Mouse (Mus musculus) forebrain, postnatal 0 days (tissue): ENCODE measurements at regions not wholly inside any gene's neighbourhood (a gene's known extent, or its start where the extent isn't known, plus 50 kb on each side); places are given as distances from the start of the nearest gene placed in this dataset.

ENCODE experiments used
- ATAC-seq: fragments of 200-750 bp; cut with Nextera tagmentation; 2 replicates; pipeline ENCODE4 v1.8.0; 2017; ENCODE audit warnings: mild to moderate bottlenecking, moderate library complexity
- DNase-seq: peaks from one replicate; pipeline ENCODE4 v3.0.0-alpha.2; 2015
- H3K27ac ChIP-seq: fragments of 300-500 bp; sonication (generic); 2 replicates; pipeline ENCODE4 v1.5.1; 2014; ENCODE audit warnings: low read depth, mild to moderate bottlenecking, antibody characterized with exemption, low read length, moderate library complexity, mixed read lengths
- H3K27me3 ChIP-seq: fragments of 300-500 bp; sonication (generic); 2 replicates; pipeline ENCODE4 v1.6.1; 2014; ENCODE audit warnings: mild to moderate bottlenecking, low read length, mixed read lengths; ENCODE audit not compliant: insufficient read depth
- H3K36me3 ChIP-seq: fragments of 300-500 bp; sonication (generic); 2 replicates; pipeline ENCODE4 v1.6.1; 2014; ENCODE audit warnings: mild to moderate bottlenecking, moderate library complexity; ENCODE audit not compliant: insufficient read depth
- H3K4me1 ChIP-seq: fragments of 300-500 bp; sonication (generic); 2 replicates; pipeline ENCODE4 v1.6.1; 2014; ENCODE audit warnings: antibody characterized with exemption; ENCODE audit not compliant: insufficient read depth
- H3K4me2 ChIP-seq: fragments of 300-500 bp; sonication (generic); 2 replicates; pipeline ENCODE4 v1.6.1; 2014; ENCODE audit warnings: low read depth, mild to moderate bottlenecking, moderate library complexity
- H3K4me3 ChIP-seq: fragments of 300-500 bp; sonication (generic); 2 replicates; pipeline ENCODE4 v1.5.1; 2014; ENCODE audit warnings: low read depth, low read length, mixed read lengths
- H3K9ac ChIP-seq: fragments of 300-500 bp; sonication (generic); 2 replicates; pipeline ENCODE4 v1.6.1; 2014; ENCODE audit warnings: mild to moderate bottlenecking
- H3K9me3 ChIP-seq: fragments of 300-500 bp; sonication (generic); 2 replicates; pipeline ENCODE4 v1.6.1; 2016; ENCODE audit warnings: low read length
- CTCF ChIP-seq: sonication (generic); IDR thresholded peaks from 2 replicates; pipeline ENCODE4 v1.5.1; 2016; ENCODE audit warnings: antibody characterized with exemption, control low read depth, low read depth
- WGBS: fragments of 180-500 bp; shearing (Covaris S2); extraction: QIAGEN DNeasy Blood & Tissue Kit; methylation state at CpG from one replicate; pipeline ENCODE4 v1.1.7; 2014; 5-methylcytosine and 5-hydroxymethylcytosine counted together

DNA sequence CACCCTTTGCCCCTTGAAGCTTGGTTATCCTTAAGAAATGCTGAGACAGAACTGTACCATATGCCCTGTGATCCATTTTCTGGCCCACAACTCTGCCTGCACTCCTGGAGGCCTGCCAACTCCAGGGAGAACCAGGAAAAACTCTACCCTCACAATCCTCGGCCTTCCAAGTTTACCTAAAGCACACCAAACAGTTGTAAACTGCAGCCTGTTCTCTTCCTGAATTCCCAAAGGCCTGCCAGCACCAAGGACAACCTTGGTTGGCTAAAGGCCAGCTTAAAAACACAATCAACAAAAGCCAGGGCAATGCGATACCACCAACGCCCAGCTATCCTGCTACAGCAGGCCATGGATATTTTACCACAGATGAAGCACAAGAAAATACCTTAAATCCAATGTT lies 334.5 kb downstream of the Rab28 start:
- no peak for DNase-seq
- Histone ChIP-seq H3K9me3 (no peaks in the 10 kb centered on the region), H3K9ac (no peak overlapping the region), H3K27ac (no peak overlapping the region), H3K4me2 (no peak overlapping the region), H3K36me3 (no peaks in the 10 kb centered on the region), H3K4me1 (no peaks in the 10 kb centered on the region), H3K4me3 (no peak overlapping the region), H3K27me3 (no peaks in the 10 kb centered on the region)
- no peak for TF ChIP-seq CTCF
- WGBS: 72% methylated on average over 3 of the region's 3 CpGs
- ATAC-seq: no peak

DNA sequence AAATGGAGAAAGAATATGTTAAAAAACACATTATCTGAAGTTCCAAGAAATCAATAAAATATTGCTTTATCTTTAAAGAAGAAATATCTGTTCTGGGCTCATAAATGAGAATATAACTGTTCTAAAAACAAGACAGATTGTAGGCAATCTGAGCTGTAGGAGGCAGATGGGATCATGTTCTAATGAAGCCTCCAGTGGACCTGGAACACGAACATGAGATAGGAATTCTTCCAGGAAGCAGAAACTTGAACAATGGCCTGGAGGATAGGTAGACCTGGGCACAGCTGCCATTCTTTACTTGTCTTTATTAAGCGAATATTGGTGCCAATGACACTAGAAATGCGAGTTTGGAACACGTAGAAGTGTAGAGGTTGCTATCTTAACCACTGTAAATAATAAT lies 336.5 kb downstream of the Rab28 start:
- no peaks in the 10 kb centered on the region for H3K27me3 ChIP-seq
- no peak overlapping the region for H3K4me2 ChIP-seq
- 77% methylated on average over 4 of the region's 4 CpGs for WGBS

DNA sequence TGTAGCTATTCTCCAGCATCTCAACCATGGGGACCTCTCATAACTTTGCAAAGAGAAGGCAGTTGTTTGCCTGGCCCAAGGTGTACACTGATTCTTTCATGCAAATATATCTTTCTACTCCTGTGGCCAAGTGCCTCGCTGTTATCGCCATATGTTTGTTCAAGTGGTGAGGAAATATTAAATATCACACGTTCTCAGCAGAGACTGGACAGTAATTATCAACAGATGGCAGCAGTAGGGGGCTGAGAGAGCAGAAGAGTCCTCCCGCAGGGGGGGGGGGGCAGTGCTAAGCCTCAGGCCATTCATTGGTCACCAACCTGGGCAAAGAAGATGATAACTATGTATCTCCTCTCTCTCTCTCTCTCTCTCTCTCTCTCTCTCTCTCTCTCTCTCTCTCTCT lies 337.6 kb downstream of the Rab28 start:
- Histone ChIP-seq H3K4me2 (no peak overlapping the region), H3K36me3 (no peaks in the 10 kb centered on the region), H3K4me3 (no peak overlapping the region), H3K4me1 (no peaks in the 10 kb centered on the region), H3K27me3 (no peaks in the 10 kb centered on the region), H3K9me3 (no peaks in the 10 kb centered on the region), H3K27ac (no peak overlapping the region), H3K9ac (no peak overlapping the region)
- TF ChIP-seq CTCF: no peak
- WGBS: 47% methylated on average over 4 of the region's 4 CpGs
- no peak for ATAC-seq
- no peak for DNase-seq

More for the DNA sequence above, 336.5 kb downstream of the Rab28 start:
- no peak overlapping the region for H3K9ac ChIP-seq
- no peak for ATAC-seq
- no peak for DNase-seq
- H3K4me3 ChIP-seq: no peak overlapping the region
- H3K27ac ChIP-seq: no peak overlapping the region
- no peak for TF ChIP-seq CTCF
- H3K9me3 ChIP-seq: no peaks in the 10 kb centered on the region
- H3K36me3 ChIP-seq: no peaks in the 10 kb centered on the region
- no peaks in the 10 kb centered on the region for H3K4me1 ChIP-seq

DNA sequence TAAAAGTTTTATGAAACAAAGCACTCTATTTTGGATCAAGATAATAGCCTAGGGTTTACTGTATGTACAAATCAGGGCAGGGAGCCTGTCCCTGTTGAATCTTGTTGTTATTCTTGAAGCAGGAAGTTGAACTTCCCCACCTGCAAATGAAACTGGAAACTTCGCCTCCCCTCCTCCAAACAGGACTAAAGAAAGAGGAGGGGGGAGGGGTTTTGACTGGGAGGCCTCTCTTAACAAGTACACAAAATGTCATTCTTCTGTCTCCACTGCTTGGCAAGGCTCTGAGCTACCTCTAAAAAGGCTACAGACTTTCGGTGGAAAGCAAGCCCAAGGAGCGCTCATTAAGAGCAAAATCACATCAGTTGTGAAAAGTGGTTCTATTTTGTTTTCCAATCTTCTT lies 338.1 kb downstream of the Rab28 start:
- no peak for TF ChIP-seq CTCF
- ATAC-seq: no peak
- 39% methylated on average over 3 of the region's 3 CpGs for WGBS

DNA sequence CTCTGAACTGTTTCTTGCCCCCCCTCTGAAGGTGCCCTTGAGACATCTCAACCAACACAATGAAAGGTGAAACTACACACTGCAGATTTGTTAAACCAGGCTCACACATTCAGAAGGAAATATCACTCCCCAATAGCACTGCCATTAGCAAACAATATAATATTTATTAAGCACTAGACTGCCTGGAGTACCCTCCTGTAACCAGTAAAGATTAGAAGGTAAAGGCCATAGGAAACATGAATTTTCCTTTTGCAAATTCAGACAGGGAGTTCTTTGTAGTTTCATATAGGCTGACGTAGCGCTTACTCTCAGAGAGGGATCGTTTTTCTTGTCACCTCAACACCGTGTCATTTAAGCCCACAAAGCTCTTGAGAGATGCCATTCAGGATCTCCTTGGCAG lies 342.1 kb downstream of the Rab28 start:
- Histone ChIP-seq H3K4me1 (no peaks in the 10 kb centered on the region), H3K4me2 (no peak overlapping the region), H3K9me3 (no peaks in the 10 kb centered on the region), H3K36me3 (no peaks in the 10 kb centered on the region), H3K27me3 (no peaks in the 10 kb centered on the region), H3K4me3 (no peak overlapping the region), H3K27ac (no peak overlapping the region), H3K9ac (no peak overlapping the region)
- TF ChIP-seq CTCF: no peak
- 84% methylated on average over 4 of the region's 4 CpGs for WGBS
- ATAC-seq: no peak
- no peak for DNase-seq

More for the DNA sequence above, 338.1 kb downstream of the Rab28 start:
- no peak overlapping the region for H3K4me2 ChIP-seq
- no peak overlapping the region for H3K4me3 ChIP-seq
- no peak overlapping the region for H3K9ac ChIP-seq
- no peaks in the 10 kb centered on the region for H3K4me1 ChIP-seq
- H3K27me3 ChIP-seq: no peaks in the 10 kb centered on the region
- no peak overlapping the region for H3K27ac ChIP-seq
- no peaks in the 10 kb centered on the region for H3K9me3 ChIP-seq
- no peaks in the 10 kb centered on the region for H3K36me3 ChIP-seq
- no peak for DNase-seq

DNA sequence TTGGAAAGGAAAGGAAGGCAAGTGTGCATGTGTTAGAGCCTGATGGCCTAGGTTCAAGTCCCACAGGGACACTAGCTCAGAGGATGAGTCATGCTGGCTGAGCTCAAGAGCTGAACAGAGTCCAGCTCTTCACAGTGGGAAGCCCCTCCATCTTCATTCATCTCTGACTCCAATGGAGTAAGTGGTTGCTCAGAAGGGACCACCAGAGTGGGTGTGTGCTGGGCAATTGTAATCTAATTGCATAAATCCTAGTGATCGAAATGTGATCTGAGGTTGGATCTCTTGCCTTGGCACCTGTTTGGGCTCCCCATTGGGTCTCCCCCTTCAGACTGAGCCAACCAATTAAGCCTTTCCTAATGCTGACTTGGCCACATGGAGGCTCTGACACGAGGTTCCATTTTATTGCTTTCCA lies 359.5 kb downstream of the Rab28 start:
- Histone ChIP-seq H3K4me1 (no peaks in the 10 kb centered on the region), H3K4me2 (no peak overlapping the region), H3K9me3 (no peaks in the 10 kb centered on the region), H3K27ac (no peak overlapping the region), H3K9ac (no peak overlapping the region), H3K4me3 (no peak overlapping the region), H3K27me3 (no peaks in the 10 kb centered on the region), H3K36me3 (no peaks in the 10 kb centered on the region)
- no peak for TF ChIP-seq CTCF
- DNase-seq: no peak
- no peak for ATAC-seq
- 54% methylated on average over 2 of the region's 2 CpGs for WGBS

DNA sequence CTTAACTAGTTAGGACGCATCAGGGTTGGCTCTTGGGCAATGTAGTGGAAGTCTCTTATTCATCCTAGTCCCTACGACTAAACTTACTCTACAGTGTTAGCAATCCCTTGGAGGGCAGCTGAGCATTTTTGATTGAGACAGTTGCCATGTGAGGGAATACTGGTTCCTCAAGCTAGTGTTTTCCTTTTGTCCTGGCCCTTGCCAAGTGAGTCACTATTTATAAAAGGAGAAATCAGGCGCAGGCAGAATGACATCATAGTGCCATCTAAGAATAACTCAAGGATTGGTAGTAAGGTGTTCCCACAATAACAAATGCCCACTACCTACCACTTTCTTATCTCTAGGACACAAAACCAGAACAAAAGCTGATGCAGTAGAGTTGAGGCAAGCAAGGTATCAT lies 360.5 kb downstream of the Rab28 start:
- 81% methylated on average over 3 of the region's 3 CpGs for WGBS
- H3K4me2 ChIP-seq: no peak overlapping the region
- H3K4me1 ChIP-seq: no peaks in the 10 kb centered on the region
- no peak overlapping the region for H3K9ac ChIP-seq
- DNase-seq: no peak
- H3K36me3 ChIP-seq: no peaks in the 10 kb centered on the region
- no peak for TF ChIP-seq CTCF
- no peaks in the 10 kb centered on the region for H3K9me3 ChIP-seq
- H3K4me3 ChIP-seq: no peak overlapping the region
- H3K27ac ChIP-seq: no peak overlapping the region
- no peak for ATAC-seq
- no peaks in the 10 kb centered on the region for H3K27me3 ChIP-seq

DNA sequence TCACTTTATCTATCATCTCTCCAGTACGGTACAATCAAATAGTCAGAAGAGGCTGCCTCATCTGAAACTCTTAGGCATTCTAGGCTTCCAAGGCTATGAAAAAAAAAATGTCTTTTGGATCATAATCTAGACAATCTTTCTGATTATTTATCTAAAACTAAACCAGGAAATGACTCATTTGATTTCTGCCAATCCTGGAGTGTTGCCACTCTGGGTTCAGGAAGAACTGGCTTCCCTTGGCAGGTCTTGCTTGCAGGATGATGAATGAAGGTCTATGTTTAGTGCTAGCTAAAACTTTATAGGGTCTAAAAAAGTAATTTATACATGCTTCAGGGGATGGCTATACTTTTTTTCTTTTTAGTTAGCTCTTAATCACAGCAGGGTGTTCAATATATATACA lies 367.4 kb downstream of the Rab28 start:
- no peak for TF ChIP-seq CTCF

More for the DNA sequence above, 367.4 kb downstream of the Rab28 start:
- no peak overlapping the region for H3K4me3 ChIP-seq
- H3K9me3 ChIP-seq: no peaks in the 10 kb centered on the region
- no peaks in the 10 kb centered on the region for H3K27me3 ChIP-seq
- no peaks in the 10 kb centered on the region for H3K4me1 ChIP-seq
- no peak overlapping the region for H3K9ac ChIP-seq
- DNase-seq: no peak
- no peak overlapping the region for H3K27ac ChIP-seq
- WGBS: 91% methylated on average over 1 of the region's 1 CpGs
- H3K36me3 ChIP-seq: no peaks in the 10 kb centered on the region
- no peak overlapping the region for H3K4me2 ChIP-seq
- ATAC-seq: no peak
